Mouse (Mus musculus) myocyte (in vitro differentiated cells): ENCODE results near the gene Mcu.

Experiments
- MAX ChIP-seq: IDR thresholded peaks from one replicate; pipeline ENCODE4 v1.6.1; 2011; ENCODE audit warnings: low read depth, mild to moderate bottlenecking, control low read depth
- MYOD1 ChIP-seq, 3 experiments: IDR thresholded peaks; one replicate each; pipeline ENCODE4 v1.6.1; 2011; ENCODE audit warnings: control low read depth in 2 of 3, low read depth in 2 of 3, mild to moderate bottlenecking in 2 of 3, moderate library complexity in 1 of 3; ENCODE audit not compliant: insufficient read length in 2 of 3, control insufficient read depth in 1 of 3
- POLR2A ChIP-seq: IDR thresholded peaks from one replicate; pipeline ENCODE4 v1.6.1; 2011; ENCODE audit warnings: low read depth, mild to moderate bottlenecking, control low read depth, moderate library complexity; ENCODE audit not compliant: insufficient read length
- TCF12 ChIP-seq: IDR thresholded peaks from one replicate; pipeline ENCODE4 v1.6.1; 2011; ENCODE audit warnings: mild to moderate bottlenecking, control low read depth; ENCODE audit not compliant: poor library complexity, insufficient read depth, severe bottlenecking
- USF1 ChIP-seq: IDR thresholded peaks from one replicate; pipeline ENCODE4 v1.6.1; 2011; ENCODE audit warnings: low read depth, mild to moderate bottlenecking, control low read depth, moderate library complexity

DNA sequence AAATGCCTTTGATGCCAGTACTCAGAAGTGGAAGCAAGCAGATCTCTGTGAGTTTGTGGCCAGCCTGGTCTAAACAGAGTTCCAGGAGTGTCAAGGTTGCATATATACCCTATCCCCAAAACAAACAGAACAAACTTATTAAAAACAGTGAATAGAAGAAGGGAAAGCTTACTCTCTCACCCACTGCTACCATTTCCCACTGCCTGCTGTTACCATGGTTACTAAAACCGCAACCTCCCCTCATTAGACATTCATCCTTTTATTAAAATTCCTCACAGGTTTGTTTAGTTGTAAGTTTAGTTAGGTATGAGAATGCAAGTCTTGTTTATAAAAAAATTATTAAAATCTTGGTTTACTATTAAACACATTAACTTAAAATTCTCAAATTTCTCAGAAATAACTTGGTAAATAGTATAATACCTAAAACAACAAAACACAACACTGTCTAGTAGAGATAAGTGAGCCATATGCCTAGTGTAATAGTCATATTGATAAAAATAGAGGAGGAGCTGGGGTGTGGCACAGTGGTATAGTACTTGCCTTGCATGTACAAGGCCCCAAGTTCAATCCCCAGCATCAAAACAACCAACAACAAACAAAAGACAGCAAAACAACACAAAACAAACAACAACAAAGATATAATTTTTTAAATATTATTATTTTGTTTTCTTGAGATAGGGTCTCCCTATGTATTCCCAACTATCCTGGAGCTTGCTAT, 34.5 kb downstream of the Mcu start:
- no peak for TF ChIP-seq TCF12
- no peak for TF ChIP-seq MYOD1 (IDR thresholded peaks at IDR 0.05; ENCODE audit: control insufficient read depth in 1 of 3, insufficient read length in 2 of 3, low read depth in 2 of 3)
- TF ChIP-seq POLR2A, result no peak
- TF ChIP-seq USF1, result no peak
- no peak for TF ChIP-seq MAX
